Mouse (Mus musculus): ENCODE data around the gene Tnik.

Tnik gene

GRCm38 (mm10) chr3:28491085-28492041, 228.3 kb downstream of the Tnik start:
- DNase-seq = no peak

- no peak for DNase-seq
Observed at GRCm38 (mm10) chr3:28496806-28497502, 233.9 kb downstream of the Tnik start.

GRCm38 (mm10) chr3:28497503-28497857, 234.5 kb downstream of the Tnik start:
- no peak for DNase-seq

DNA sequence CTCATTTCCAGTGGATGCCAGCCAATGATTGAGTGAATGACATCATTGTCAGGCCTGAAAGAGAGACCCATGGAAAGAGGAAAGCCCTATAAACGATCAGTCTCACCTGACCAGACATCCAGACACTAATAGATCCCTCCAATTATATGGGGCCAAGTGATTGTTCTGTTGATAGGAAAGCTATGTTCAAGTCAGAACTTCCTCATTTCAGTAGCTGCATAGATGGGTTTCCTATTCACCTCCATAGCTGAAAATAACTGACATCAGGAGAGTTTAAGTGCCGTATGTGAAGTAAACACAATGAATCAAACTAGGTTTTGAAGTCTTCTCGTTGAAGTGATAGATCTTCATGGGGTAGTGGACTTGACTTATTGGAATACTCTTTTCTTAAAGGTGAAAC, 239.7 kb downstream of the Tnik start:
- DNase-seq = no peak

- DNase-seq = no peak
Observed at GRCm38 (mm10) chr3:28509337-28509935, 246.4 kb downstream of the Tnik start.

DNA sequence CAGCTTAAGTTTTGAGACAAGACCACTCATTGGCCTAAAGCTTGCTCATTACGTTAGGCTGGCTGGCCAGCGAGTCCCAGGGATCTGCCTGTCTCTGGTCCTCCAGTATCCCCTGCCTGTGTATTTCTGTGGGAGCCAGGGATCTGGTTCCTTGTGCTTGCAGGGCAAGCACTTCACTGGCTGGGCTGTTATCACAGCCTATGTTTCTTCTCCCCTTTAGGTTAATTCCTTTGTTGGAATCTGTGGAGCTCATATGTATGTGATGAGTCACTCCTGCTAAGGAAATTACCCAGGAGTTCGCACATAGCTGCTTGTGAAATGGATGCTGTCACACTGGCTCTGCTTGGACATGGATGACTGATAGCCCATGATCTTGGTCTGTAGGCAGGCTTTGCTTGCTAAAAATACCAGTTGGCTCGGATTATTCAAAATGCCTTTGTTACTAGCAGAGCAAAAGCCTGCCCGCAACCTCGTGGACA, 260.0 kb downstream of the Tnik start:
- no peak for DNase-seq

DNA sequence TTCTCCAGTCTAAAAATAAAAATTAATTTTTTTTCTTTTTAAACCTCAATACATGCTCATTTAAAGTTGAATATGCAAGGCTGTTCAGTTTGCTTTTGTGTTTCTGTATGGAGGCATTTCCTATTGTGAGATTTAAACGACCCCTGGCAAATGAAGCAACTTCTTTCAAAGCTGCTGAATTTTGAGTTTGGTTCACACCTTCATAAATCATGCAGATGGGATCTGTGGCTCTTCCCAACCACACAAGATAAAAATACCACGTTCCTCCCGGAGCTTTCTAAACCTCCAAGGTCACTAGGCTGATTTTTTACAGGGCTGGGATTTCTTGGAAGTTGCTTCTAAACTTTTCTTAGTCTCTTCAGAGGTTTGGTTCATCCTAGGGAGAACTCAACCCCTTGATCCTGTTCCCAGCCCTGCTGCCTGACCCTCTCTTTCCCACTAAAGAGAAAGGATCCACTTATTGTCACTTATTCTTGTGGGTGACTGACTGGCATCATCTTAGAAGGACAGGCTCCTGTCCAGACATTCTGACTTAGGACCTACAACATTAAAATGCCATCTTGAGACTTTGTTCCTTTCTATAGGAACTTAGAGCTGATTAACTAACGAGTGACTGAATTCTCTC, 260.6 kb downstream of the Tnik start:
- DNase-seq = no peak

DNA sequence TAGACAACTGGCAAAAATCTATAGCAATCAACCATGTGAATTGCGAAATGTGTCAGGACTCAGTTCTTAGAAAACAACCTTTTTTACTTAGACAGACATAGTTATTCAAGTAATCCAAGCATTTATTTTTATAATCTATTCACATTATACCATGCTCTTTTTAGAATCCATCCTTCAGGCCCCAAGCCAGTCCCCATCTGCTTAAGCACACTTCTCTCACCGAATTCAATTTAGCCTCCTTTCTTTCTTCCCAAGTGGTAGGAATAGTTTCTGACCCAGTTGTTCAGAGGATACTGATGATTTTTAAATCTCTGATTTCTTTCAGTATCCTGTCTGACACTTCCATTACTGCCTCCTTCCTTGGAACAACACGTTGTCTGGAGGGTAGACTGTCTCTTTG, 261.5 kb downstream of the Tnik start:
- DNase-seq = no peak

GRCm38 (mm10) chr3:28526671-28527070, 263.7 kb downstream of the Tnik start:
- no peak for DNase-seq

DNA sequence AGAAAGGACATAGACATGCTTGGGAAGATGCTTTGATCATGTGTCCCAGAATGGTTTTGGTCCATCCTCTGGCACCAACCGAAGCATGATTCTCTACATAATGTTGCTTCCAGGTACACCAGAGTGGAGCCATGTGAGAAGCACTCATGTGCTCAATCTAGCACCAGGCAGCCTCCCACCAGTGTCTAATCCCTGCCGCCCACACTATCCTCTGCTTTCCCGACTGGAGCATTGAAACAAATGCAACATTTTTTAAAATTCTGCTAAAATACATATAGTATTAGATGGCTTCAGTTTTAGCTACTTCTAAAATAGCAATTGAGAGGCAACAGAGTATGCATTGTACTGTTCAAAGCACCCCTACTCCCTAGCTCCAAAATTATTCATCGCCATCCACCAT, 264.2 kb downstream of the Tnik start:
- no peak for DNase-seq

DNA sequence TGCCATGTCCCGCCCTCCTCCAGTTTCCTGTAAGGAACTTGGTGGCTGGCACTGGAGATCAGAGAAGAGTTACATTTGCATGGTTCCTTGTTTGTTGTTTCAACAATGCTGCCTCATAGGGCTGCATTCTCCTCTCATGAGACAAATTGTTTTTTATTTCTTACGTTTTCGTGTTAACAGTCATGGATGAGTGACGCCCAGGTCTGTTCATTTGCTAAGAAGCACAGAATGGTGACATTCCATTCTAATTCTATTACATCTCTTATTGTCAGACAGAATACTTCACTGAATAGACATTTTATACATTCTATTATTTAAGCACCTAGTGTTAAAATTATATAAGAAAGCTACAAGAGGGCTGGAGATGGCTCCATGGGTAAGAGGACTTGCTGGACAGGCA, 266.5 kb downstream of the Tnik start:
- no peak for DNase-seq

- no peak for DNase-seq
Observed at GRCm38 (mm10) chr3:28531294-28531956, 268.4 kb downstream of the Tnik start.

DNA sequence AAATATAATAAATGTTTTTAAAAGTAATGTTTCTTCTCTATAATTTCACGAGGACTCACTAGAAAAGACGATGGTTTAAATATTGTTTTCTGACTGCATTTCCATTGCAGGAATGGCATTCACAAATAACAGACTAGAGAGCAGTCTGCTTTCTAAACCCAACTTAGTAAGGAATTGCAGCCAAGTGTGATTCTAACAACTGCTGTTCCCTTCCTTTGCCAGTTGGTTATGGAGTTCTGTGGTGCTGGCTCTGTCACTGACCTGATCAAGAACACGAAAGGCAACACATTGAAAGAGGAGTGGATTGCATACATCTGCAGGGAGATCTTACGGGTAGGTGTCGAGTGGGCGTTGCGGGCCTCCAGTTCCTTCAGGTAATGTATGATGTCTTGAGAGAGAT, 269.7 kb downstream of the Tnik start:
- DNase-seq = no peak

DNA sequence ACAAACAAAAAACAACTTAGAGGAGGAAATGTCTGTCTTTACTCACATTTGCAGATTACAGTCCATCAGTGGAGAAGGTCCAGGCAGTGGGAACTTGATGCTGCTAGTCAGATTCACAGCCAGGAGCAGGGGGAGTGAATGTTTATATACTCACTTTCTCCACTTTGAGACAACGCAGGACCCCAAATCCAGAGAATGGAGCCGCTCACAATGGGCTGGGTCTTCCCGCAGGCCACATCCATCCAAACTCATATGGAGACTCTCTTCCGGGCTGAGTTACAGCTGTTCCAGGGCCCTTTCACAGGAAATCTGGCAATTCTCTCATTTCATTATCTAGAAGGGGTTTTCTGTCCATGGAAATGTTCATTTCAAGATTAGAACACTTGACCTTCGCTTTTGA, 277.1 kb downstream of the Tnik start:
- no peak for DNase-seq

GRCm38 (mm10) chr3:28542941-28543340, 279.9 kb downstream of the Tnik start:
- DNase-seq = no peak

GRCm38 (mm10) chr3:28543380-28543984, 280.5 kb downstream of the Tnik start:
- DNase-seq = peak; percentile 27

DNA sequence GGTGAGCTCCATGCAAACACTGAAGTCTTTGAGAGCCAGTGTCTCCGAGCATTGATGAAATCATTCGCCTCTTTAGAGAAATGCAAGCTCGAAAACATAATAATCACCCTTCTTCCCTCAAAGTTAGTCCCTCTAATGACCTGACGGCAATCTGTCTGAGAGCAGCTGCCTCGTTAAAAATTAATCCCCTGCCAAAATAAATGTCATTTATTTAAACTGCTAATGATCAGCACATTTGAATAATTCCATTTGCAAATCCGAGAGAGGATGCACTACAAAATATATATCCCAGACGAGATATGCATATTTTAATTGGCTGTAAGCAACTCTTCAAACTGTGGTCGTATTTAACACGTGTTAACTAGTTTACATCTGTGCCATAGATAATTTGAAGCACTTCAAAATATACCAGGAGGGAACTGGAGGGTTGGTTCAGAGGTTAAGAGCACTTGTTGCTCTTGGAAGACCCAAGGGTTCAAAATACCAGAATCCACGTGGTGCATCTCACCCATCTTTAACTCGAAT, 281.4 kb downstream of the Tnik start:
- no peak for DNase-seq

DNA sequence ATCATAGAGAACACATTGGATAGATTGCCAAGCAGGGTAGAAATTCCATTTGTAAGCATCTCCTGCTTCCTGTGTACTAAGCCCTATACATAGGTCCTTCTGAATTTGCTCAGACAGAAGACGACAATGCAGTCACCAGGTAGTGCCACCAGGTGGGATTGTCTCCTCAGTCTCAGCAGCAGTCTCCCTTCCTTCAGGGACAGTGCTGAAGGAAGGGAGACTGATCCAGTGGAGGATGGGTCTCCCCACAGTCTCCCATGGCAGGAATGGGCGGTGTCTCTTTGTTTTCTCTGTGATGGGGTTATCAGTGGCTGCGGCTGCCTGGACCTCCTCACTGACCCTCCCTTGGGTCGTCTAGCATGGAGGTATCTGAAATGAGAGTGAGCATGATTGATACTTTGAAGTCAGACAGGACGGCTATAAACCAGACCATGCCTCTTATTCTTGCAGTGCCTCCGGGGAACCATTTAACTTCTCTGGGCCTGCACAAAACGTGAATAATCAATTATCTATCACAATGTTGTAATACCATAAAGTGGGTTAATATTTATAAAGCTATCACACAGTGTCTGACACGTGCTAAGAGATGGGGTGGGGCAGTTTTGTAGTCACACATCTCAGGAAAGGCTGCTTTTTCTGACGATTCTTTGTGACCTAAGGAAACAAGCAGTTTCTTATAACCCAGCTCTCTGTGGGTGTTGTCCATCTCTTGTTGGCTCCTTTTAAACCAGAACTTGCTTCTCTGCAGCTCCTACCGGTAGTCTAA, 285.1 kb downstream of the Tnik start:
- no peak for DNase-seq

DNA sequence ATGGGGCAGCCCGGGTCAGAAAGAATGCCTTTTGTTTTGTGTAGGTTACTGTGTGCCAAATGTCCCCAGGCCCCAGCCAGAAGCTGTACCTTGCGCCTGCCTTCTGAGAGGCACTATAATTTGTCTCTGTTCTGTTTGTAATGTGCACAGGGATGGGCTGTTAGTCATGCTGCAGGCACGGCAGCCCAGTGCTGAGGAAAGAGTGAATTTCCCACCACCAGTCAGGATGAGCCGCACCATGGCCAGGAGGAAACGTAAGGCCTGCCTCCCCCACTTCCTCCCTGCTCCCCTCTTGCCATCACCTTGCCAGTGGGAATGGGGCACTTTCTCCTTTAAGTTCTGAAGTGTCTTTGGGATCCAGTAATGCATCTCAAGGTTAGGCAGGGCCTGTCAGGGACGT, 286.4 kb downstream of the Tnik start:
- DNase-seq = no peak

DNA sequence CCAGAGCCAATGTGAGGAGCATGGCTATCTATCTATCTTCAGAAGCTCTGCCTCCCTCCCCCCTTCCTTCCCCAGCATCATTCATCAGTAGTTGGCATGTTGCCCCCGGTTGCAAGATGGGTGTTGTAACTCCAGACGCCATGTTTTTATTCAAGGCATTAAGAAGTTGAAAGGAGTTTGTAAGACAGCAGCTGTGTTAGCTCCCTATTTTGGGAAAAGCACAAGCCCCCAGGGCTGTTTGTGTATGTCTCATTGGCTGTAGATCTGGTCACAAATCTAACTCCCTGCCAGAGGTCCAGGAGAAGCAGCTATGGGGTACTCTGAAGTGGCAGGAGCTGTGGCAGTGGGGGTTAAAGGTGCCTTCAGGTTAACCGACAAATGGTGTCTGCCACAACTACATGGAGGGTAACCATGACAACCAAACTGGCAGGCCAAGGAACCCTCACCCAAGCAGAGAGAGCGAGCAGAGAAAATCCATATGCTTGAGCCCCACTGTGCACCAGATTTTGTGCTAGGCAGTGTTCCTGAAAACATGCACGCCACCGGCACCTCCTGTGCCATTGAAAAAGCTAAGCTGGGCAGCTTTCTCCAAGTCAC, 287.6 kb downstream of the Tnik start:
- DNase-seq = no peak

- DNase-seq = no peak
Observed at GRCm38 (mm10) chr3:28551756-28552155, 288.7 kb downstream of the Tnik start.
